Mouse (Mus musculus) megakaryocyte progenitor cell, adult 5-6 weeks (primary cell): ENCODE measurements around the gene Zfp791. TPM values are rescaled to one million over a fixed set of nuclear protein-coding genes. Genes with fewer than 3 reads are reported as not detected.
"Not testable (repeated sequence)": the region's sequence is repeated elsewhere in the genome, so short reads cannot be mapped to it uniquely, and the experiment has no call there.

Experiments
- ATAC-seq: replicated peaks from 2 replicates; pipeline ENCODE4 v1.8.0; 2016; ENCODE audit warnings: mild to moderate bottlenecking, moderate TSS enrichment, inconsistent platforms; ENCODE audit not compliant: poor library complexity
- total RNA-seq, 2 experiments: library from RNA; stranded (forward) in 1 of 2; stranded (reverse) in 1 of 2; fragments of 157-497, 149-512 nt in 1 of 2; fragments of 200-1000 nt in 1 of 2; gene quantifications; 2 replicates each; pipeline versions ENCODE4 v1.2.3 to v1.2.4; 2015 to 2017

Gene Zfp791
- total RNA-seq, 2 experiments from 2014 or later = not detected

GRCm38 (mm10) chr8:85083108-85083813, 39.6 kb downstream of the Zfp791 start, which contains the start of gene Man2b1:
Gene Man2b1, plus strand, starts transcription at chr8:85083270.
- ATAC-seq = peak; percentile 67

- not testable (repeated sequence) for ATAC-seq
These were observed 40.7 kb downstream of the Zfp791 start for GRCm38 (mm10) chr8:85082169-85082568.

- peak; percentile 64 for ATAC-seq
These were observed 41.7 kb downstream of the Zfp791 start, which contains the start of gene Wdr83 for GRCm38 (mm10) chr8:85081216-85081555. Gene Wdr83, minus strand, starts transcription at chr8:85081306.

GRCm38 (mm10) chr8:85080532-85081215, 42.2 kb downstream of the Zfp791 start, which contains the start of gene Wdr83os:
Gene Wdr83os, plus strand, starts transcription at chr8:85080740.
- peak; percentile 17; the same call in 1 of the 2 replicates for ATAC-seq

- no peak for ATAC-seq
These were observed 42.7 kb downstream of the Zfp791 start for GRCm38 (mm10) chr8:85080214-85080531.

GRCm38 (mm10) chr8:85076993-85077392, 45.9 kb downstream of the Zfp791 start:
- peak; percentile 64 for ATAC-seq

- no peak for ATAC-seq
These were observed 46.9 kb downstream of the Zfp791 start for GRCm38 (mm10) chr8:85076001-85076400.

- ATAC-seq = no peak
These were observed 48.3 kb downstream of the Zfp791 start for GRCm38 (mm10) chr8:85074617-85075016.

- ATAC-seq = no peak
These were observed 48.7 kb downstream of the Zfp791 start for GRCm38 (mm10) chr8:85074167-85074566.

GRCm38 (mm10) chr8:85073041-85073612, 49.8 kb downstream of the Zfp791 start:
- no peak for ATAC-seq

- ATAC-seq = no peak
These were observed 50.4 kb downstream of the Zfp791 start for GRCm38 (mm10) chr8:85072364-85072929.

GRCm38 (mm10) chr8:85071514-85072281, 51.2 kb downstream of the Zfp791 start, which contains the start of gene Dhps:
Gene Dhps, plus strand, starts transcription at chr8:85071757.
- peak; percentile 89 for ATAC-seq

- 0 out of 2 replicates have a peak, but pooled peaks have one; percentile 2 for ATAC-seq
These were observed 51.9 kb downstream of the Zfp791 start for GRCm38 (mm10) chr8:85071041-85071440.

- no peak for ATAC-seq
These were observed 54.9 kb downstream of the Zfp791 start, which contains the start of gene Gm5741 for GRCm38 (mm10) chr8:85067982-85068381. Gene Gm5741, minus strand, starts transcription at chr8:85067982.

- no peak for ATAC-seq
These were observed 55.7 kb downstream of the Zfp791 start for GRCm38 (mm10) chr8:85067155-85067554.

GRCm38 (mm10) chr8:85065213-85065612, 57.7 kb downstream of the Zfp791 start:
- no peak for ATAC-seq

GRCm38 (mm10) chr8:85062603-85063002, 60.3 kb downstream of the Zfp791 start:
- no peak for ATAC-seq

GRCm38 (mm10) chr8:85059879-85060616, 62.8 kb downstream of the Zfp791 start, which contains the start of gene Fbxw9:
Gene Fbxw9, plus strand, starts transcription at chr8:85060055.
- ATAC-seq = peak; percentile 94
